Mouse (Mus musculus) kidney, postnatal 36 days (tissue): ENCODE data around the gene Cer1.

Source experiments
- DNase-seq, 2 experiments: peaks; one replicate each; pipeline ENCODE4 v3.0.0; 2021 to 2022; ENCODE audit warnings: mixed read lengths in 2 of 2

Gene Cer1

GRCm38 (mm10) chr4:82884636-82885534 lies at the start of gene Cer1:
Gene Cer1, minus strand, starts transcription at chr4:82885148.
- no peak for DNase-seq

GRCm38 (mm10) chr4:82934308-82934707 lies 49.4 kb upstream of the Cer1 start:
- peak; percentile 27 to 39 for DNase-seq

GRCm38 (mm10) chr4:82933698-82934210 lies 48.8 kb upstream of the Cer1 start:
- DNase-seq: peak; percentile 60 to 86

- DNase-seq: no peak
Observed at GRCm38 (mm10) chr4:82930079-82930478, 45.1 kb upstream of the Cer1 start.

DNA sequence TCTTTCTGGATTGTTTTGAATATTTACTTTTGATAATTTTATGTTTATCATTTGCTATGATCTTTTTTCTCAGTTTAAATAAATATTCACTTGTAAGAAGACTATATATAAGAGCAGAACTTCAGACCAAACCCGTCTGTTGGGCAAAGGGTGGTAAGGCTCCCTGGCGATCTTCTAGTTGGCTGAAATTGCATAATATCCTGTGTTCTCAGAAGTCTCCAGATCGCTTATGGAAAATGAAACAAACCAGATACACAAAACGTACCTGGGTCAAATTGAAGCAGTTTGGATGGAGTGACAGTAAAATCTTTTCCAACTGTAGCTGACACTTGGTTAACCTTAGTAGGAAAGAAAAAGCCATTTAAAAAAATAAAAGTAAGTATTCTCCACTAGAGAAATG lies 37.0 kb upstream of the Cer1 start:
- no peak for DNase-seq

GRCm38 (mm10) chr4:82918625-82919024 lies 33.7 kb upstream of the Cer1 start:
- no peak for DNase-seq

GRCm38 (mm10) chr4:82916678-82917050 lies 31.7 kb upstream of the Cer1 start:
- no peak for DNase-seq

DNA sequence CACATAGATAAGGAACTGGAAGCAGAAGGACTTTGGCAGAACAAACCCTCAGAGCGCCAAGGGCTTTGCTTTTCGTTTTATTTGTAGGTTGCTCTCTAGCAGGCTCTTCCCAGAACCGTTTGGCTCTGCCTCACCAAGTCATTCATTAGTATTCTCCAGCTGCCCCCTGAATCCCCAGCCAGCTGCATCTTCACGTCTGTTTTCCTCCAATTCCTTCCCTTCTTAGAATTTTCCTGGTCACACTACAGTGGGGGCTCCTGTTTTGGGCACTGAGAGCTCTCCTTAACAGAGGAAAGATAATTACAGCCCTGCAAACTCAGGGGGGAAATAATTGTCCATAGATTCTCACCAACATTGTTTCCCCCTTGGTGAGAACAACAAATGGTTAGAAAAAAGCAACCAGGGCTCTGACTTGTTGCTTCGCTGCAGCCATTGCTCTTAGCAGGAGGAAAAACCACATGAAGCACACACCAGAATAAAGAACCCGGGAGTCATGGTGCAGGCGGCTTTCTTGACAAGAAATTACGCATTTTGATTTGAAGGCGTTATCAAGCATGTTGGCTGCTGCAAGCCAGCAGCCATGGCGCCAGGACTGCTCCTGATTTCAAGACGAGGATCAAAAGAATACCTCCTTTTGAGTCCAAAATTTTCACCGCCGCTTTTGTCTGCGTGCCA lies 31.2 kb upstream of the Cer1 start:
- no peak for DNase-seq

DNA sequence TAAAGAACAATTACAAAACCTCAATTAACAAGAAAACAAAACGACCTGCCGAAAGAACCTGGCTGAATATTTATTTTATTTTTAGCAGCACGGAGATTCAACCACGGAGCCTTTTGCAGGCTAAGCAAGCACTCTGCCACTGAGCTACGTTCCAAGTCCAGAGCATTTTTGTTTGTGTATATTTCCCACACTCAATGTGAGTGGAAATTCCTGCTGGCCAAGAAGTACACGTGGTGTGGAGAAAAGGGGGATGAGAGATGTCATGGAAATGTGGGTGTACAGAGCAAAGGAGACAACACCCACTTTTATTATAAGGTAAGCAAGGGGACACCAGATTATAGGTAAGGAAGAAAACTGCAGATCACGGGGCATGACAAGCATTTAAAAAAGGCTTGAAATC lies 30.6 kb upstream of the Cer1 start:
- no peak for DNase-seq

DNA sequence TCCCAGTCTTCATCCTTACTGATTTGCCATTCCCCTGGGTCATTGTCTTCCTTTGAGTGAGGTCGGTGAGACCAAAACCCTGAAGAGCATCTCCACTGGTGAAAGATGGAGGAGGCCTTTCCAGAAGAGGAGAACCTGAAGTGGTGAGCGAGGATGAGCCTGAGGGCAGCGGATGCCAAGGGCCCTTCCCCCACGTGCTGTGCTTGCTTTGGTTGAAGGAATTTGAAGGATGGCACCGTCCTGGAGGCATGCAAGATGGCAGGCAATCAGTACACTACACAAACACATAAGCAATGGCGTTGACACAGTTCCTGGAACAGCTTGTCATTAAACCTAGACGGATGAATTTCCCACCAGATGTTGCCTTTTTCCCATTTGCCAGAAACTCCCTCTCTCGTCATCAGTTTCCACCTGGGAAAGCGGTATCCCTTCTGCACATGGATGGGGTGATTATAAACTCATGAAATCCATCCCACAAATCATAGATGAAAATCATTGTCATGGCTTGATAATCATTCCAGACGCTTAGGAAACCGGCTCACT lies 29.7 kb upstream of the Cer1 start:
- DNase-seq: no peak

GRCm38 (mm10) chr4:82895227-82895626 lies 10.3 kb upstream of the Cer1 start:
- no peak for DNase-seq

- DNase-seq: no peak
Observed at GRCm38 (mm10) chr4:82892247-82892646, 7.3 kb upstream of the Cer1 start.

- no peak for DNase-seq
Observed at GRCm38 (mm10) chr4:82891566-82891965, 6.6 kb upstream of the Cer1 start.

DNA sequence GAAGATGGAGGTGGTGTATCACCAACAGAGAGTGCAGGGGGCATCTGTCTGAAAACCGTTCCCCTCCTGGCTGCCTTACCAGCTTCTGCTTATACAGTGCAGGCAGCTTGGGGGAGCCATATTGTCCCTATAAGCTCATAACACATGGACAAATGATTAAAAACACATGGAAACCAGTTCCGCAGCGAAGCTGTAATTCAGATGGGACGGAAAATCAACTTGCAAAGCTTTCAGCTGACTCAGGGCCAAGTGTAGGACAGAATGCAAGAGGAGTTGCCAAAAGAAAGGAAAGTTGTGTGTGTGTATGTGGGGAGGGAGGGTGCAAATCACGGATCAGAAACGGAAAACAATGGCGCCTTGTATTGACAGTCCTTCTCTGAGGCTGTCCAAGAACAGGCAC lies 6.1 kb upstream of the Cer1 start:
- no peak for DNase-seq

GRCm38 (mm10) chr4:82890585-82890984 lies 5.6 kb upstream of the Cer1 start:
- DNase-seq: no peak

DNA sequence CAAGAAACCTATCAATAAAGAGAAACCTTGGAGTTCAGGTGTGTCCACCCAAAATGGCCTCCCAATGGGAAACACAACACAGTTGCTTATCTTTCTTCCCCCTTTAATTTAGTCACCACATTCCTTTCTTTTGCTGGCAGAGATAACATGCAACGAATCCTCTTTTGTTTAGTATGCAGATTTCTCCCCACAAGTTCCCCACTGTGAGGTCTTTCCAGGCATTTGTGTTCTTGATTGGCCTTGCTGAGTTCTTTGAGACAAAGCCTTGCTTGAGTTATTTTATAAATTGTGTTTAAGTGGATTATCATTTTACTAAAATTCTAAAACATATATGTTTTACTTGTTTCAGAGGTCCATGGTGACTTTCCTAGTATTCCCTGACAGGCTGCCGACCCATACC lies 1.2 kb upstream of the Cer1 start:
- DNase-seq: no peak

GRCm38 (mm10) chr4:82885535-82885913 lies 576 bp upstream of the Cer1 start:
- no peak for DNase-seq

DNA sequence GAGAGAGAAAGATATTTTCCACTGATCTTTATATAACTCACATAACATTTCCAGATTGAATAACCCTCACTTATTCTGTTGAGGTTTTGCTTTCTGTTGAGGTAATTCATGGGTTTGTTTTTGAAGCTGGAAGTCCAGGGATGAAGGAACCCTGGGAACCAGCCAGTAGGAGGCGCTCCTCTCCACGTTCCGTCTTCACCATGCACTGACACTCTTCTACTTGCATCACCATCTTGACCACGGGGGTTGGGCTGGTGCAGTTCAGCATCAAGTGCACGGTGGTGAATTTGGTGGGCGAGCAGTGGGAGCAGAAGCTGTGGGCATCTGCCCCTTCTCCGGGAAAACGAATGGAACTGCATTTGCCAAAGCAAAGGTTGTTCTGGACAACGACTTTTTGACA lies 2.4 kb downstream of the Cer1 start:
- DNase-seq: peak in 1 of 2 experiments; percentile 7

GRCm38 (mm10) chr4:82881366-82881765 lies 3.6 kb downstream of the Cer1 start:
- no peak for DNase-seq

DNA sequence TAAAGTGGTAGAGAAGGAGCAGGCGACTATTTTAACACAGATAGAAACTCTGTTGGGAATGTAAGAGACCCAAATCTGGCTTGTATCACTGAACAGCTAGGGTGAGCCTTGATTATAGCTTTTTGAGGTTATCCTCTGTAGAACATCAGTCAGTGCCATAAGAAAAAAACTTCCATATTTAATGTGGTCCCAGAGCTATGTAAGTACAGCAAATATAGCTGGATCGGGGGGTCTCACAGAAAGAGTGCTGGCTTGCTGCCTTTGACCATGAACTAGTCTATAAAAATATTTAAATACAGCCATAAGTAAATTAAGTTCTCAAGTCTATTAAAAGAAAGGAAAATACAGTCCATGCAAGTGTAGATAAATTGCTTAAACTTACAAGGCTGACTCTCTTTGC lies 4.7 kb downstream of the Cer1 start:
- no peak for DNase-seq

GRCm38 (mm10) chr4:82879152-82879551 lies 5.8 kb downstream of the Cer1 start:
- DNase-seq: no peak

DNA sequence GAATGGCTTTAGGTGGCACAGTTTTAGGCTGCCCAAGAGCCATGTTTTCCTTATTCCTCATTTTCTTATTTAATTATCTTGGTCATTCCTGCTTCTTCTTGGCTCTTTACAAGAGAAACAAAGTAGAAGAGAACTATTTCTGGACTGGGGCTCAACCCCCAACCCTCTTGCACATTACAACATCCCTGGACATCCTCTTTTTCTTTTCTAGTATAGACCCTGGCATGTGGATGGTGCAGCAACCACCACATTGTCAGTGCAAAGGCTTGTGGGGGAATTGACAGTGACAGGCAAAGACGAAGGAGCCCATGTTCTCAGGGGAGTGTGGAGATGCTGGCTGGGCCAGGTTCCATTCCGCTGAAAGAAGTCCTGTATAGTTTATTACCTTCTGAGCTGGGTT lies 8.3 kb downstream of the Cer1 start:
- DNase-seq: no peak

DNA sequence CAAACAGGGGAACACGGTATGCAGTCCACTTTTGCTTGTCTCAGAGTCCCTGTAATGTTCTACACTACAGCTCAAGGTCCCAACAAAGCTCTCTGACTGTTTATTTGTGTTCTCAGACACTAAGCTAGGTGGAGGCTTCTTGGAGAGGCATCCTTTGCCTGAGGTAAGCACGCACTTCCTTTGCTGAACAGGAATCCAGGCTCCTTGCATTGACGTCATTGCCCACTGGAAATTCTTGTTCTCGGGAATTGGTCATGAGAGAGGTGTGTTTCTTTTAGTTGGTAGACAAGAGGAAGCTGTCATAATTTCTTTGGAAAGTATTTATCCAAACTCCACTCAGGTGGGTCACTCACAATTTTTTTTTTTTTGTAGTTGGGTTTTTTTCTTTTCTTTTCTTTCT lies 9.4 kb downstream of the Cer1 start:
- no peak for DNase-seq

DNA sequence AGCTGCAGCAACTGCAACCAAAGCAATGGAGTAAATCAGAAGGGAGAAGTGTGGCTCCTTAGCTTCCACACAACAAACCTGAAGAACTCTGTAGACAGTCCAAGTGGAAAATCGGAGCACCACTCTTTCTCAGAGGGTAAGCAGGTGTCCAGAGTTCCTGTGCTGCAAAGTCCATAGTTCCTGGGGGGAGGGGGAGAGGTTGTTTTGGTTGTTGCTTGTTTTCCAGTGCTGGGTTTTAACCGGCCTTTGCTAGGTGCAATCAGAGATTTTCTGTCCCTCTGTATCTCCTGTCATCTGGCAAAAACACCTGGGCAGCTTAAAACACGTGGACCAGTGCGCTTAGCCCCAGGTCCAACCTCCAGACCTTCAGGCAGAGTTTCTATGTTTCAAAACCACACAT lies 10.2 kb downstream of the Cer1 start:
- peak; percentile 41 to 66 for DNase-seq
